Mouse (Mus musculus): ENCODE data around the gene Riok1. TPM values are rescaled to one million over a fixed set of nuclear protein-coding genes. Genes with fewer than 3 reads are reported as not detected.

The Riok1 gene
- polyA plus RNA-seq, 1 experiment from 2014 or later = 55.2 TPM

GRCm38 (mm10) chr13:38074404-38074803, 37.6 kb downstream of the Riok1 start:
- Histone ChIP-seq H3K4me2 (ENCODE audit: low read depth, severe bottlenecking) (no peak overlapping the region), H3K27me3 (ENCODE audit: control insufficient read depth, insufficient read depth, low read length) (no peaks in the 10 kb centered on the region), H3K9me3 (ENCODE audit: control insufficient read depth, low read length) (no peaks in the 10 kb centered on the region), H3K4me3 (ENCODE audit: low read depth, low read length) (no peak overlapping the region), H3K9ac (ENCODE audit: low read length) (no peak overlapping the region), H3K27ac (replicated peaks; ENCODE audit: low read depth, low read length) (no peak overlapping the region), H3K36me3 (ENCODE audit: control insufficient read depth, insufficient read depth, low read length) (no peaks in the 10 kb centered on the region), H3K4me1 (ENCODE audit: control insufficient read depth, insufficient read depth, low read length) (no peaks in the 10 kb centered on the region)
- DNase-seq (ENCODE audit: low spot score) = no peak
- ATAC-seq (ENCODE audit: insufficient number of reproducible peaks, low FRiP score, low TSS enrichment, low read depth) = no peak
- WGBS = 31% methylated on average over 5 of the region's 5 CpGs

GRCm38 (mm10) chr13:38077113-38077512, 40.3 kb downstream of the Riok1 start:
- Histone ChIP-seq H3K4me2 (ENCODE audit: low read depth, severe bottlenecking) (no peak overlapping the region), H3K9ac (ENCODE audit: low read length) (no peak overlapping the region), H3K4me3 (ENCODE audit: low read depth, low read length) (no peak overlapping the region), H3K27ac (replicated peaks; ENCODE audit: low read depth, low read length) (no peak overlapping the region), H3K27me3 (ENCODE audit: control insufficient read depth, insufficient read depth, low read length) (no peaks in the 10 kb centered on the region), H3K36me3 (ENCODE audit: control insufficient read depth, insufficient read depth, low read length) (no peaks in the 10 kb centered on the region), H3K4me1 (ENCODE audit: control insufficient read depth, insufficient read depth, low read length) (no peaks in the 10 kb centered on the region), H3K9me3 (ENCODE audit: control insufficient read depth, low read length) (no peaks in the 10 kb centered on the region)
- DNase-seq (ENCODE audit: low spot score) (no peak), ATAC-seq (ENCODE audit: insufficient number of reproducible peaks, low FRiP score, low TSS enrichment, low read depth) (no peak)
- 21% methylated on average over 11 of the region's 11 CpGs for WGBS

GRCm38 (mm10) chr13:38078836-38079235, 42.0 kb downstream of the Riok1 start:
- WGBS = 45% methylated on average over 6 of the region's 6 CpGs
- no peak overlapping the region for H3K9ac ChIP-seq (ENCODE audit: low read length)
- H3K4me1 ChIP-seq (ENCODE audit: control insufficient read depth, insufficient read depth, low read length) = no peaks in the 10 kb centered on the region
- H3K36me3 ChIP-seq (ENCODE audit: control insufficient read depth, insufficient read depth, low read length) = no peaks in the 10 kb centered on the region
- H3K27me3 ChIP-seq (ENCODE audit: control insufficient read depth, insufficient read depth, low read length) = no peaks in the 10 kb centered on the region
- H3K4me2 ChIP-seq (ENCODE audit: low read depth, severe bottlenecking) = no peak overlapping the region
- no peak overlapping the region for H3K4me3 ChIP-seq (ENCODE audit: low read depth, low read length)
- no peak for ATAC-seq (ENCODE audit: insufficient number of reproducible peaks, low FRiP score, low TSS enrichment, low read depth)
- no peak for DNase-seq (ENCODE audit: low spot score)
- no peaks in the 10 kb centered on the region for H3K9me3 ChIP-seq (ENCODE audit: control insufficient read depth, low read length)
- no peak overlapping the region for H3K27ac ChIP-seq (replicated peaks; ENCODE audit: low read depth, low read length)

- no peaks in the 10 kb centered on the region for H3K4me1 ChIP-seq (ENCODE audit: control insufficient read depth, insufficient read depth, low read length)
Measured at GRCm38 (mm10) chr13:38079366-38079765, 42.6 kb downstream of the Riok1 start.

GRCm38 (mm10) chr13:38080014-38080413, 43.2 kb downstream of the Riok1 start:
- Histone ChIP-seq H3K27ac (replicated peaks; ENCODE audit: low read depth, low read length) (no peak overlapping the region), H3K36me3 (ENCODE audit: control insufficient read depth, insufficient read depth, low read length) (no peaks in the 10 kb centered on the region), H3K27me3 (ENCODE audit: control insufficient read depth, insufficient read depth, low read length) (no peaks in the 10 kb centered on the region), H3K9me3 (ENCODE audit: control insufficient read depth, low read length) (no peaks in the 10 kb centered on the region), H3K4me1 (ENCODE audit: control insufficient read depth, insufficient read depth, low read length) (no peaks in the 10 kb centered on the region), H3K9ac (ENCODE audit: low read length) (no peak overlapping the region), H3K4me2 (ENCODE audit: low read depth, severe bottlenecking) (no peak overlapping the region), H3K4me3 (ENCODE audit: low read depth, low read length) (no peak overlapping the region)
- WGBS = 52% methylated on average over 9 of the region's 9 CpGs
- no peak for DNase-seq (ENCODE audit: low spot score)
- ATAC-seq (ENCODE audit: insufficient number of reproducible peaks, low FRiP score, low TSS enrichment, low read depth) = no peak

More at GRCm38 (mm10) chr13:38079366-38079765, 42.6 kb downstream of the Riok1 start:
- Histone ChIP-seq H3K4me2 (ENCODE audit: low read depth, severe bottlenecking) (no peak overlapping the region), H3K27me3 (ENCODE audit: control insufficient read depth, insufficient read depth, low read length) (no peaks in the 10 kb centered on the region), H3K36me3 (ENCODE audit: control insufficient read depth, insufficient read depth, low read length) (no peaks in the 10 kb centered on the region), H3K27ac (replicated peaks; ENCODE audit: low read depth, low read length) (no peak overlapping the region), H3K9ac (ENCODE audit: low read length) (no peak overlapping the region), H3K4me3 (ENCODE audit: low read depth, low read length) (no peak overlapping the region), H3K9me3 (ENCODE audit: control insufficient read depth, low read length) (no peaks in the 10 kb centered on the region)
- DNase-seq (ENCODE audit: low spot score) = no peak
- WGBS = 63% methylated on average over 5 of the region's 5 CpGs
- no peak for ATAC-seq (ENCODE audit: insufficient number of reproducible peaks, low FRiP score, low TSS enrichment, low read depth)

- H3K4me2 ChIP-seq (ENCODE audit: low read depth, severe bottlenecking) = no peak overlapping the region
- no peak overlapping the region for H3K27ac ChIP-seq (replicated peaks; ENCODE audit: low read depth, low read length)
- 86% methylated on average over 14 of the region's 14 CpGs for WGBS
- H3K27me3 ChIP-seq (ENCODE audit: control insufficient read depth, insufficient read depth, low read length) = no peaks in the 10 kb centered on the region
- H3K36me3 ChIP-seq (ENCODE audit: control insufficient read depth, insufficient read depth, low read length) = no peaks in the 10 kb centered on the region
- no peak overlapping the region for H3K4me3 ChIP-seq (ENCODE audit: low read depth, low read length)
- no peaks in the 10 kb centered on the region for H3K4me1 ChIP-seq (ENCODE audit: control insufficient read depth, insufficient read depth, low read length)
- DNase-seq (ENCODE audit: low spot score) (no peak), ATAC-seq (ENCODE audit: insufficient number of reproducible peaks, low FRiP score, low TSS enrichment, low read depth) (no peak)
- H3K9ac ChIP-seq (ENCODE audit: low read length) = no peak overlapping the region
- no peaks in the 10 kb centered on the region for H3K9me3 ChIP-seq (ENCODE audit: control insufficient read depth, low read length)
Measured at GRCm38 (mm10) chr13:38080725-38081124, 43.9 kb downstream of the Riok1 start.

GRCm38 (mm10) chr13:38081161-38081560, 44.4 kb downstream of the Riok1 start:
- no peak overlapping the region for H3K4me2 ChIP-seq (ENCODE audit: low read depth, severe bottlenecking)
- no peaks in the 10 kb centered on the region for H3K9me3 ChIP-seq (ENCODE audit: control insufficient read depth, low read length)
- no peak overlapping the region for H3K9ac ChIP-seq (ENCODE audit: low read length)
- H3K36me3 ChIP-seq (ENCODE audit: control insufficient read depth, insufficient read depth, low read length) = no peaks in the 10 kb centered on the region
- DNase-seq (ENCODE audit: low spot score) (no peak), ATAC-seq (ENCODE audit: insufficient number of reproducible peaks, low FRiP score, low TSS enrichment, low read depth) (no peak)
- H3K4me3 ChIP-seq (ENCODE audit: low read depth, low read length) = no peak overlapping the region
- WGBS = 79% methylated on average over 7 of the region's 7 CpGs
- H3K27me3 ChIP-seq (ENCODE audit: control insufficient read depth, insufficient read depth, low read length) = no peaks in the 10 kb centered on the region
- no peaks in the 10 kb centered on the region for H3K4me1 ChIP-seq (ENCODE audit: control insufficient read depth, insufficient read depth, low read length)
- no peak overlapping the region for H3K27ac ChIP-seq (replicated peaks; ENCODE audit: low read depth, low read length)

- H3K4me2 ChIP-seq (ENCODE audit: low read depth, severe bottlenecking) = no peak overlapping the region
- 41% methylated on average over 3 of the region's 3 CpGs for WGBS
- no peaks in the 10 kb centered on the region for H3K27me3 ChIP-seq (ENCODE audit: control insufficient read depth, insufficient read depth, low read length)
- H3K4me1 ChIP-seq (ENCODE audit: control insufficient read depth, insufficient read depth, low read length) = no peaks in the 10 kb centered on the region
- no peak overlapping the region for H3K4me3 ChIP-seq (ENCODE audit: low read depth, low read length)
- no peaks in the 10 kb centered on the region for H3K9me3 ChIP-seq (ENCODE audit: control insufficient read depth, low read length)
- ATAC-seq (ENCODE audit: insufficient number of reproducible peaks, low FRiP score, low TSS enrichment, low read depth) (no peak), DNase-seq (ENCODE audit: low spot score) (no peak)
- no peak overlapping the region for H3K27ac ChIP-seq (replicated peaks; ENCODE audit: low read depth, low read length)
- H3K9ac ChIP-seq (ENCODE audit: low read length) = no peak overlapping the region
- H3K36me3 ChIP-seq (ENCODE audit: control insufficient read depth, insufficient read depth, low read length) = no peaks in the 10 kb centered on the region
Measured at GRCm38 (mm10) chr13:38086711-38087110, 49.9 kb downstream of the Riok1 start.

- Histone ChIP-seq H3K36me3 (ENCODE audit: control insufficient read depth, insufficient read depth, low read length) (no peaks in the 10 kb centered on the region), H3K9me3 (ENCODE audit: control insufficient read depth, low read length) (no peaks in the 10 kb centered on the region), H3K4me2 (ENCODE audit: low read depth, severe bottlenecking) (no peak overlapping the region), H3K27ac (replicated peaks; ENCODE audit: low read depth, low read length) (no peak overlapping the region), H3K27me3 (ENCODE audit: control insufficient read depth, insufficient read depth, low read length) (no peaks in the 10 kb centered on the region), H3K4me3 (ENCODE audit: low read depth, low read length) (no peak overlapping the region), H3K9ac (ENCODE audit: low read length) (no peak overlapping the region), H3K4me1 (ENCODE audit: control insufficient read depth, insufficient read depth, low read length) (no peaks in the 10 kb centered on the region)
- WGBS = 75% methylated on average over 3 of the region's 3 CpGs
- ATAC-seq (ENCODE audit: insufficient number of reproducible peaks, low FRiP score, low TSS enrichment, low read depth) (no peak), DNase-seq (ENCODE audit: low spot score) (no peak)
Measured at GRCm38 (mm10) chr13:38088008-38088407, 51.2 kb downstream of the Riok1 start.

Measured in limb, embryonic 11.5 days (tissue).